Comparison of ENCODE assay signal across 8 mouse cellular contexts in genomic region chr9:72806146-72806545, GRCm38 (mm10). TPM values are rescaled to one million over a fixed set of nuclear protein-coding genes. Genes with fewer than 3 reads are reported as not detected.
A peak's percentile ranks its signal among the peaks of the same experiment; 100 is the strongest.
DNase-seq lines count a peak whose midpoint lies in the region; ATAC-seq lines count a peak whose summit lies in the region.

No protein-coding gene starts in this region.

- H3K9me3 ChIP-seq in neural tube, embryonic 11.5 days (ENCODE audit: control insufficient read depth, low read length): no peaks in the 10 kb centered on the region
- H3K9me3 ChIP-seq in limb, embryonic 15.5 days: no peaks in the 10 kb centered on the region
- no peaks in the 10 kb centered on the region for H3K9me3 ChIP-seq in stomach, embryonic 16.5 days (replicated peaks; ENCODE audit: control insufficient read depth, low read length)

- no peaks in the 10 kb centered on the region for H3K27me3 ChIP-seq in neural tube, embryonic 11.5 days (ENCODE audit: control insufficient read depth, insufficient read depth, low read length)
- H3K27me3 ChIP-seq in limb, embryonic 15.5 days: peaks cover 44% of the 10 kb centered on the region
- peaks cover 8% of the 10 kb centered on the region for H3K27me3 ChIP-seq in stomach, embryonic 16.5 days (ENCODE audit: control insufficient read depth, insufficient read depth, low read length)

- no peak overlapping the region; the same call in 1 of the 2 replicates for H3K27ac ChIP-seq in neural tube, embryonic 11.5 days (ENCODE audit: low read depth, low read length)
- H3K27ac ChIP-seq in limb, embryonic 15.5 days: no peak overlapping the region
- no peak overlapping the region for H3K27ac ChIP-seq in stomach, embryonic 16.5 days (ENCODE audit: low read length)

- H3K36me3 ChIP-seq in neural tube, embryonic 11.5 days (ENCODE audit: control insufficient read depth, insufficient read depth, low read length): no peaks in the 10 kb centered on the region
- H3K36me3 ChIP-seq in limb, embryonic 15.5 days: no peaks in the 10 kb centered on the region
- no peaks in the 10 kb centered on the region for H3K36me3 ChIP-seq in stomach, embryonic 16.5 days (ENCODE audit: control insufficient read depth, insufficient read depth, low read length)

- H3K4me2 ChIP-seq in neural tube, embryonic 11.5 days (ENCODE audit: low read depth): peak overlapping the region; percentile 90
- peak overlapping the region; percentile 98; the same call in 1 of the 2 replicates for H3K4me2 ChIP-seq in limb, embryonic 15.5 days
- peak overlapping the region; percentile 99; the same call in 1 of the 2 replicates for H3K4me2 ChIP-seq in stomach, embryonic 16.5 days (ENCODE audit: low read depth, low read length)

- no peak for ATAC-seq in neural tube, embryonic 11.5 days (ENCODE audit: insufficient read depth, low FRiP score, low TSS enrichment)
- no peak for ATAC-seq in limb, embryonic 15.5 days (ENCODE audit: insufficient number of reproducible peaks, low FRiP score, low TSS enrichment, low read depth)
- no peak for ATAC-seq in stomach, embryonic 16.5 days (ENCODE audit: insufficient read depth, low FRiP score)
- ATAC-seq in megakaryocyte progenitor cell, adult 5-6 weeks (replicated peaks; ENCODE audit: poor library complexity): no peak

- H3K4me3 ChIP-seq in neural tube, embryonic 11.5 days (ENCODE audit: low read depth, low read length): peak overlapping the region; percentile 90
- H3K4me3 ChIP-seq in limb, embryonic 15.5 days: no peak overlapping the region; the same call in 1 of the 2 replicates
- H3K4me3 ChIP-seq in stomach, embryonic 16.5 days (replicated peaks; ENCODE audit: low read length): no peak overlapping the region

- peak; percentile 69 for DNase-seq in embryo, embryonic 10.5 days (ENCODE audit: low spot score)
- DNase-seq in embryo, embryonic 9.5 days (ENCODE audit: extremely low spot score): no peak
- DNase-seq in neural tube, embryonic 11.5 days (ENCODE audit: low spot score): no peak
- DNase-seq in neural tube, embryonic 10.5 days (ENCODE audit: extremely low spot score, low spot score): no peak
- DNase-seq in layer of hippocampus, adult 18-20 months (ENCODE audit: low spot score in 2 of 2): no peak

- 3% methylated on average over 14 of the region's 14 CpGs for WGBS in neural tube, embryonic 11.5 days
- WGBS in limb, embryonic 15.5 days: 9% methylated on average over 14 of the region's 14 CpGs
- 22% methylated on average over 14 of the region's 14 CpGs for WGBS in stomach, embryonic 16.5 days

- peaks cover 21% of the 10 kb centered on the region for H3K4me1 ChIP-seq in neural tube, embryonic 11.5 days (ENCODE audit: control insufficient read depth, insufficient read depth, low read length)
- peaks cover 19% of the 10 kb centered on the region for H3K4me1 ChIP-seq in limb, embryonic 15.5 days
- peaks cover 10% of the 10 kb centered on the region for H3K4me1 ChIP-seq in stomach, embryonic 16.5 days (ENCODE audit: control insufficient read depth, insufficient read depth, low read length)

- H3K9ac ChIP-seq in neural tube, embryonic 11.5 days (ENCODE audit: low read length): peak overlapping the region; percentile 95; the same call in 1 of the 2 replicates
- no peak overlapping the region for H3K9ac ChIP-seq in limb, embryonic 15.5 days
- no peak overlapping the region for H3K9ac ChIP-seq in stomach, embryonic 16.5 days (ENCODE audit: low read length)

RNA-seq across cellular contexts. Expression of gene Prtg, which starts 0.5 kb away (rescaled TPM):
- 3.6 and 4.4 TPM in 2 replicates for polyA plus RNA-seq in neural tube, embryonic 11.5 days (2014; fragmentation: Nextera tagmentation; extraction: Ambion mirVana)
- polyA plus RNA-seq in limb, embryonic 15.5 days (2015; fragmentation: Nextera tagmentation; extraction: Ambion mirVana): 0.41 and 0.48 TPM in 2 replicates
- 0.25 and 0.31 TPM in 2 replicates for polyA plus RNA-seq in stomach, embryonic 16.5 days (2015; fragmentation: Nextera tagmentation; extraction: Ambion mirVana)
- total RNA-seq in layer of hippocampus, adult 18-20 months (2021): 1 to 10 TPM; 3.0 to 3.1 TPM
- not detected in 2 replicates for total RNA-seq in megakaryocyte progenitor cell, adult 5-6 weeks (2015)
- total RNA-seq in megakaryocyte progenitor cell, adult 5-6 weeks (2017): not detected in 2 replicates
